Mouse (Mus musculus): ENCODE data around the gene Myrf. TPM values are rescaled to one million over a fixed set of nuclear protein-coding genes. Genes with fewer than 3 reads are reported as not detected.
"Not testable (repeated sequence)": the region's sequence is repeated elsewhere in the genome, so short reads cannot be mapped to it uniquely, and the experiment has no call there.

Myrf gene
- polyA plus RNA-seq, 1 experiment: 2.3 TPM

- Histone ChIP-seq H3K27ac (ENCODE audit: insufficient read depth, low read length) (no peak overlapping the region), H3K4me1 (ENCODE audit: control insufficient read depth, insufficient read depth, insufficient read length) (peaks cover 2% of the 10 kb centered on the region; the same call in 1 of the 2 replicates), H3K4me3 (ENCODE audit: extremely low read depth, insufficient read depth, insufficient read length) (no peak overlapping the region), H3K27me3 (ENCODE audit: control insufficient read depth, insufficient read depth, low read length) (no peaks in the 10 kb centered on the region), H3K36me3 (ENCODE audit: control insufficient read depth, insufficient read depth, low read length) (no peaks in the 10 kb centered on the region)
- DNase-seq (ENCODE audit: low read depth in 1 of 2, low spot score in 2 of 2): no peak
- TF ChIP-seq CTCF (IDR thresholded peaks at IDR 0.05; ENCODE audit: extremely low read depth, insufficient read depth, insufficient read length, insufficient replicate concordance) (no peak), POLR2A (IDR thresholded peaks at IDR 0.05; ENCODE audit: low read depth, low read length) (no peak)
- 86% methylated on average over 3 of the region's 3 CpGs for WGBS
Measured at GRCm38 (mm10) chr19:10168441-10168840, 72.1 kb downstream of the Myrf start.

GRCm38 (mm10) chr19:10167951-10168350, 72.6 kb downstream of the Myrf start:
- TF ChIP-seq CTCF (IDR thresholded peaks at IDR 0.05; ENCODE audit: extremely low read depth, insufficient read depth, insufficient read length, insufficient replicate concordance) (no peak), POLR2A (IDR thresholded peaks at IDR 0.05; ENCODE audit: low read depth, low read length) (no peak)
- Histone ChIP-seq H3K4me3 (ENCODE audit: extremely low read depth, insufficient read depth, insufficient read length) (no peak overlapping the region), H3K4me1 (ENCODE audit: control insufficient read depth, insufficient read depth, insufficient read length) (peaks cover 2% of the 10 kb centered on the region; the same call in 1 of the 2 replicates), H3K27ac (ENCODE audit: insufficient read depth, low read length) (no peak overlapping the region), H3K27me3 (ENCODE audit: control insufficient read depth, insufficient read depth, low read length) (no peaks in the 10 kb centered on the region), H3K36me3 (ENCODE audit: control insufficient read depth, insufficient read depth, low read length) (no peaks in the 10 kb centered on the region)
- WGBS: 93% methylated on average over 1 of the region's 1 CpGs
- DNase-seq (ENCODE audit: low read depth in 1 of 2, low spot score in 2 of 2): no peak

- WGBS: 60% methylated on average over 4 of the region's 4 CpGs
- DNase-seq (ENCODE audit: low read depth in 1 of 2, low spot score in 2 of 2): no peak
- Histone ChIP-seq H3K4me3 (ENCODE audit: extremely low read depth, insufficient read depth, insufficient read length) (no peak overlapping the region), H3K27me3 (ENCODE audit: control insufficient read depth, insufficient read depth, low read length) (no peaks in the 10 kb centered on the region), H3K27ac (ENCODE audit: insufficient read depth, low read length) (no peak overlapping the region), H3K4me1 (ENCODE audit: control insufficient read depth, insufficient read depth, insufficient read length) (no peaks in the 10 kb centered on the region), H3K36me3 (ENCODE audit: control insufficient read depth, insufficient read depth, low read length) (no peaks in the 10 kb centered on the region)
- TF ChIP-seq CTCF (IDR thresholded peaks at IDR 0.05; ENCODE audit: extremely low read depth, insufficient read depth, insufficient read length, insufficient replicate concordance) (no peak), POLR2A (IDR thresholded peaks at IDR 0.05; ENCODE audit: low read depth, low read length) (no peak)
Measured at GRCm38 (mm10) chr19:10167112-10167511, 73.4 kb downstream of the Myrf start.

- 84% methylated on average over 4 of the region's 4 CpGs for WGBS
- H3K27ac ChIP-seq (ENCODE audit: insufficient read depth, low read length); H3K4me1 ChIP-seq (ENCODE audit: control insufficient read depth, insufficient read depth, insufficient read length); H3K36me3 ChIP-seq (ENCODE audit: control insufficient read depth, insufficient read depth, low read length); H3K27me3 ChIP-seq (ENCODE audit: control insufficient read depth, insufficient read depth, low read length); DNase-seq (ENCODE audit: low read depth in 1 of 2, low spot score in 2 of 2); H3K4me3 ChIP-seq (ENCODE audit: extremely low read depth, insufficient read depth, insufficient read length): not testable (repeated sequence)
Measured at GRCm38 (mm10) chr19:10165928-10166327, 74.6 kb downstream of the Myrf start.

GRCm38 (mm10) chr19:10163896-10164295, 76.7 kb downstream of the Myrf start:
- WGBS: 92% methylated on average over 3 of the region's 3 CpGs
- no peak overlapping the region for H3K27ac ChIP-seq (ENCODE audit: insufficient read depth, low read length)
- H3K4me3 ChIP-seq (ENCODE audit: extremely low read depth, insufficient read depth, insufficient read length): no peak overlapping the region
- H3K4me1 ChIP-seq (ENCODE audit: control insufficient read depth, insufficient read depth, insufficient read length): no peaks in the 10 kb centered on the region
- H3K36me3 ChIP-seq (ENCODE audit: control insufficient read depth, insufficient read depth, low read length): no peaks in the 10 kb centered on the region
- no peak for TF ChIP-seq CTCF (IDR thresholded peaks at IDR 0.05; ENCODE audit: extremely low read depth, insufficient read depth, insufficient read length, insufficient replicate concordance)
- TF ChIP-seq POLR2A (IDR thresholded peaks at IDR 0.05; ENCODE audit: low read depth, low read length): no peak
- H3K27me3 ChIP-seq (ENCODE audit: control insufficient read depth, insufficient read depth, low read length): no peaks in the 10 kb centered on the region
- DNase-seq (ENCODE audit: low read depth in 1 of 2, low spot score in 2 of 2): no peak

Other genes with a start within 250 kb of the Myrf start
- gene Best1, start 239.1 kb downstream of the Myrf start, polyA plus RNA-seq (2012; rRNA removed): 0.14 and 0.20 TPM in 2 replicates
- 73.5 and 77.8 TPM in 2 replicates for gene Rab3il1, start 239.1 kb downstream of the Myrf start, polyA plus RNA-seq (2012; rRNA removed)
- gene Fads3, start 199.2 kb downstream of the Myrf start, polyA plus RNA-seq (2012; rRNA removed): 22.0 and 24.3 TPM in 2 replicates
- 9.6 and 12.2 TPM in 2 replicates for gene Fads2, start 139.0 kb downstream of the Myrf start, polyA plus RNA-seq (2012; rRNA removed)
- 17.8 and 20.0 TPM in 2 replicates for gene Fads1, start 57.9 kb downstream of the Myrf start, polyA plus RNA-seq (2012; rRNA removed)
- 70.4 and 88.0 TPM in 2 replicates for gene Tmem258, start 36.7 kb downstream of the Myrf start, polyA plus RNA-seq (2012; rRNA removed)
- 16.0 and 23.4 TPM in 2 replicates for gene Fen1, start 36.6 kb downstream of the Myrf start, polyA plus RNA-seq (2012; rRNA removed)
- gene Dagla, start 64.1 kb upstream of the Myrf start, polyA plus RNA-seq (2012; rRNA removed): 4.4 and 5.5 TPM in 2 replicates
- gene Syt7, start 148.3 kb upstream of the Myrf start, polyA plus RNA-seq (2012; rRNA removed): 0.29 and 0.31 TPM in 2 replicates
- gene Lrrc10b, start 216.7 kb upstream of the Myrf start, polyA plus RNA-seq (2012; rRNA removed): 0.11 and 0.16 TPM in 2 replicates
- gene Ppp1r32, start 242.2 kb upstream of the Myrf start, polyA plus RNA-seq (2012; rRNA removed): 0.55 and 1.2 TPM in 2 replicates